Mouse (Mus musculus) heart, embryonic 15.5 days (tissue): ENCODE measurements around the gene Tmem240. TPM values are rescaled to one million over a fixed set of nuclear protein-coding genes. Genes with fewer than 3 reads are reported as not detected.

Experiments
- ATAC-seq: fragments of 200-750 bp; cut with Nextera tagmentation; replicated peaks from 2 replicates; pipeline ENCODE4 v1.8.0; 2017; ENCODE audit warnings: low read depth, moderate TSS enrichment; ENCODE audit not compliant: insufficient number of reproducible peaks, insufficient read depth, low FRiP score
- H3K27ac ChIP-seq: fragments of 300-500 bp; sonication (generic); 2 replicates; pipeline ENCODE4 v1.5.1; 2015; ENCODE audit warnings: mild to moderate bottlenecking, inconsistent platforms
- H3K27me3 ChIP-seq: fragments of 300-500 bp; sonication (generic); 2 replicates; pipeline ENCODE4 v1.6.1; 2015; ENCODE audit warnings: inconsistent platforms
- H3K36me3 ChIP-seq: fragments of 300-500 bp; sonication (generic); 2 replicates; pipeline ENCODE4 v1.6.1; 2015; ENCODE audit warnings: mild to moderate bottlenecking, inconsistent platforms
- H3K4me1 ChIP-seq: fragments of 300-500 bp; sonication (generic); replicated peaks from 2 replicates; pipeline ENCODE4 v1.6.1; 2015; ENCODE audit warnings: inconsistent platforms
- H3K4me2 ChIP-seq: fragments of 300-500 bp; sonication (generic); 2 replicates; pipeline ENCODE4 v1.6.1; 2015; ENCODE audit warnings: inconsistent platforms, mild to moderate bottlenecking, moderate library complexity
- H3K4me3 ChIP-seq: fragments of 300-500 bp; sonication (generic); 2 replicates; pipeline ENCODE4 v1.5.1; 2015; ENCODE audit warnings: mild to moderate bottlenecking, inconsistent platforms
- H3K9ac ChIP-seq: fragments of 300-500 bp; sonication (generic); 2 replicates; pipeline ENCODE4 v1.6.1; 2015; ENCODE audit warnings: mild to moderate bottlenecking, inconsistent platforms
- H3K9me3 ChIP-seq: fragments of 300-500 bp; sonication (generic); replicated peaks from 2 replicates; pipeline ENCODE4 v1.6.1; 2016; ENCODE audit warnings: inconsistent platforms
- WGBS: fragments of 180-500 bp; shearing (Covaris S2); methylation state at CpG from one replicate; pipeline ENCODE4 v1.1.7; 2015; ENCODE audit warnings: mixed read lengths; 5-methylcytosine and 5-hydroxymethylcytosine counted together
- polyA plus RNA-seq: library from polyadenylated mRNA; unstranded; fragments of >200 nt; fragmentation: Nextera tagmentation; extraction: Ambion mirVana; gene quantifications from 2 replicates; pipeline ENCODE4 v1.2.1, GENCODE M21; 2015

Gene Tmem240
- polyA plus RNA-seq, 1 experiment from 2014 or later: 0.53 TPM

DNA sequence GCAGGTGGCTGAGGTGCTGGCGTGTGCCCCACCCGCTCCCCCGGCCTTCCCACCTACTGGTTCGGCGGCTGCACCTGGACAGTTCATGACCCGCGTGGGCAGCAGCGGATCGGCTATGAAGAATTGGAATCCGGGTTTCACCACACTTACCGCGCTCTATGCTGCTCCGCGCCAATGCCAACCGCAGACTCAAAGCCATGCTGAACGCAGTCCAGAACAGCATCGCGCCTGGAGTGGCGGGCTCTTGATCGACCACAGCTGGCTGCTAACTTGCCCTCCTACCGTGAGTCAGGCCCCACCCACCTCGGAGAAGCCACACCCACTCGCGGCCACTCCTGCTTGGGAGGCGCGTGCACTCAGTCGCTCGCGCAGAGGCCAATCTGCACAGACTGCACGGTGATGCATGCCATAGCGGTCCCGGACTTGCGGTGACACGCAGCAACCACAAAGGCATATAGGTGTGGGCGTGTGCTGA is 39.7 kb downstream of the Tmem240 start, which contains the start of gene Vwa1:
Gene Vwa1, minus strand, starts transcription at position 419 of the 475 bp plus-strand sequence.
- Histone ChIP-seq H3K9me3 (no peaks in the 10 kb centered on the region), H3K36me3 (no peaks in the 10 kb centered on the region), H3K9ac (peak within 1 kb of the TSS; percentile 41), H3K4me3 (peak within 1 kb of the TSS; percentile 47), H3K4me1 (peaks cover 58% of the 10 kb centered on the region), H3K4me2 (peak within 1 kb of the TSS; percentile 81), H3K27ac (peak within 1 kb of the TSS; percentile 65), H3K27me3 (peaks cover 33% of the 10 kb centered on the region)
- under 1% methylated on average over 35 of the region's 35 CpGs for WGBS
- peak; percentile 70 for ATAC-seq

DNA sequence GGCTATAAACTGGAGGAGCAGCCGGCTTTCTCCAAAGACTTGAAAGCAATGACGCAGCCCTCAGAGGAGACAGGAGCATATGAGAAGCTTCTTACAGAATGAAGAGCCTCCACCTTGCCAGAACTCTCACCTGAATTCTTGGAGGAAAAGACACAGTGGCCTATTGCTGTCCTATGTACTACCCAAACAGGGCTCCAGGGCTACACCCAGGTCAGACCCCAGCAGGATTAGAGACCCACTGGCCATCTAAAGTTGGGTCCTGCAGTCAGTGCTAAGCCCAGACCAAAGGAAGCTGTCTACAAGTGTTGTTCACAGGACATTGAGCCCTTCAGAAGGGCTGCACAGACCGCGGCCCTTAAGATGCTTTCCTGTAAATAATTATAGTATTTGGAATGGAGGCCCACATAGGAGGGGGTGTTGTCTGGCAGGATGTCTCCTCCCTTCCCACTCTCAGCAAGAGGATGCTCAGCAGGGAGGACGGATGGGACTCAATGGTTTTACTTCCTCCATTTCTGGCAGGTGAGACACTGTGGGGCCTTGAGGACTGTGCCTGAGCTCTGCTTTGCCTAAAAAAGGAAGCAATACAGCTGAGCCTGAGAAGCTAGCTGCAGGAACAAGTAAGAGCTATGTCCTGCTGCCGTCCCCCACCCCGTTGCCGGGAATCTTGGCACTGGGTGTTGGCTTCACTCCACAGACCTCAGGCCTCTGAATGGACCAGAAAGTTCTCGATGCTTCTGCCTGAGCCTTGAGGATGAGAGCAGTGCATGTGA is 40.6 kb downstream of the Tmem240 start:
- Histone ChIP-seq H3K27me3 (peaks cover 33% of the 10 kb centered on the region), H3K27ac (peak overlapping the region; percentile 65), H3K36me3 (no peaks in the 10 kb centered on the region), H3K9me3 (no peaks in the 10 kb centered on the region), H3K9ac (peak overlapping the region; percentile 41; the same call in 1 of the 2 replicates), H3K4me2 (peak overlapping the region; percentile 81), H3K4me3 (peak overlapping the region; percentile 47), H3K4me1 (peaks cover 59% of the 10 kb centered on the region)
- WGBS: 28% methylated on average over 9 of the region's 9 CpGs
- ATAC-seq: peak; percentile 18; the same call in 1 of the 2 replicates

- peak overlapping the region; percentile 65 for H3K27ac ChIP-seq
- 52% methylated on average over 3 of the region's 3 CpGs for WGBS
- no peak overlapping the region for H3K4me2 ChIP-seq
- no peaks in the 10 kb centered on the region for H3K36me3 ChIP-seq
- H3K27me3 ChIP-seq: peaks cover 29% of the 10 kb centered on the region
- no peak overlapping the region for H3K9ac ChIP-seq
- no peak for ATAC-seq
- H3K9me3 ChIP-seq: no peaks in the 10 kb centered on the region
- peaks cover 57% of the 10 kb centered on the region for H3K4me1 ChIP-seq
- no peak overlapping the region for H3K4me3 ChIP-seq
Measured at GRCm38 (mm10) chr4:155775855-155776254, 41.3 kb downstream of the Tmem240 start.

GRCm38 (mm10) chr4:155776704-155777335 is 42.2 kb downstream of the Tmem240 start:
- no peak overlapping the region for H3K4me2 ChIP-seq
- peak overlapping the region; percentile 69 for H3K27ac ChIP-seq
- H3K4me1 ChIP-seq: peaks cover 60% of the 10 kb centered on the region
- no peak overlapping the region for H3K9ac ChIP-seq
- H3K4me3 ChIP-seq: no peak overlapping the region
- no peaks in the 10 kb centered on the region for H3K9me3 ChIP-seq
- ATAC-seq: no peak
- 42% methylated on average over 2 of the region's 2 CpGs for WGBS
- peaks cover 19% of the 10 kb centered on the region for H3K27me3 ChIP-seq
- no peaks in the 10 kb centered on the region for H3K36me3 ChIP-seq

DNA sequence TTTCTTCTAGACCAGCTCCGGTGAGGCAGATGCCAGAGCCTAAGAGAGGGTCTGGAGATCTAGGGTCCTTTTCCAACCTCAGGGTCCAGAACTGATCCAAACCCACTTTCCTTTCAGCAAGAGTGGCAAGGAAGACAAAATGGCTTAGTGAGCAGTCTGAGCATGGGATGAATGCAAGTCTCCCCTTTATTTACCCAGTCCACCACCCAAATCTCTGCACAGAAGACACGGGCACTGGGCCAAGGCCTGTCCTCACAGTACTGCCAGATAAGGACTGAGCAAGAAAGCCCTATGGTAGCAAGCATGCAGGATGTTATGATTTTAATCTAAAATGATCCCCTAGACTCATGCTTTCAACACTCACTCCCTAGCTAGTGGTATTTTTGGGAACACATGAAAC is 43.2 kb downstream of the Tmem240 start:
- peaks cover 9% of the 10 kb centered on the region for H3K27me3 ChIP-seq
- ATAC-seq: no peak
- H3K4me1 ChIP-seq: peaks cover 60% of the 10 kb centered on the region
- H3K9me3 ChIP-seq: no peaks in the 10 kb centered on the region
- H3K36me3 ChIP-seq: no peaks in the 10 kb centered on the region
- no peak overlapping the region for H3K4me2 ChIP-seq
- 52% methylated on average over 2 of the region's 2 CpGs for WGBS
- peak overlapping the region; percentile 47 for H3K27ac ChIP-seq
- no peak overlapping the region for H3K4me3 ChIP-seq
- no peak overlapping the region for H3K9ac ChIP-seq

GRCm38 (mm10) chr4:155779498-155779897 is 44.9 kb downstream of the Tmem240 start:
- Histone ChIP-seq H3K4me3 (no peak overlapping the region), H3K27me3 (no peaks in the 10 kb centered on the region), H3K4me1 (peaks cover 57% of the 10 kb centered on the region), H3K36me3 (no peaks in the 10 kb centered on the region), H3K4me2 (no peak overlapping the region), H3K27ac (no peak overlapping the region), H3K9ac (no peak overlapping the region), H3K9me3 (no peaks in the 10 kb centered on the region)
- no peak for ATAC-seq
- WGBS: 86% methylated on average over 4 of the region's 4 CpGs

GRCm38 (mm10) chr4:155780895-155781294 is 46.3 kb downstream of the Tmem240 start:
- H3K9ac ChIP-seq: no peak overlapping the region
- 29% methylated on average over 6 of the region's 6 CpGs for WGBS
- ATAC-seq: no peak

DNA sequence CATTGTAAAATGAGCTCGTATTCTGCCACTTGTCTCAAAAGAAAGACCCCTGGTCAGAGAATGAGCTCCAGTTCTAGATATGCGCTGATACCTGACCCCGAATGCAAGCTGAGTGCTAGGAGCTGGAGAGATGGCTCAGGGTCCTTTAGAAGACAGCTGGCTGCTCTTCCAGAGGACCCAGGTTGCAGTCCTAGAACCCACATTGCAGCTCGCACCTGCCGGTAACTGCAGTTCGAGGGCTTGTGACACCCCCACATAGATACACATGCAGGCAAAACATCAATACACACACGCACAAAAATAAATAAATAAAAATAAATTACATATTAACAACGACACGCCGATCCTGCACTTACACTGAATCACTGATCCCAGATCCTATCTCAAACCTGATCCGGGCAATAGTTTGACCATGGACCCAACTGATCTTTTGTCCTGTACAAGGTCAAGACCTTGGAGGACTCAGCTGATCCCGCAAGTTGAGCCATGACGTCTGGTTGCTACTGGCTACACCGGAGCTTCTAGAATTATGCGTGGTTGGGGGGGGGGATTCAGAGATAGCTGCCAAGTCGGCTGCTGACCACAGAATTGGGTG is 49.0 kb downstream of the Tmem240 start:
- 29% methylated on average over 16 of the region's 16 CpGs for WGBS

More at GRCm38 (mm10) chr4:155780895-155781294, 46.3 kb downstream of the Tmem240 start:
- no peaks in the 10 kb centered on the region for H3K9me3 ChIP-seq
- H3K36me3 ChIP-seq: no peaks in the 10 kb centered on the region
- no peak overlapping the region for H3K4me3 ChIP-seq
- H3K27ac ChIP-seq: peak overlapping the region; percentile 50
- no peaks in the 10 kb centered on the region for H3K27me3 ChIP-seq
- H3K4me1 ChIP-seq: peaks cover 54% of the 10 kb centered on the region
- no peak overlapping the region for H3K4me2 ChIP-seq

DNA sequence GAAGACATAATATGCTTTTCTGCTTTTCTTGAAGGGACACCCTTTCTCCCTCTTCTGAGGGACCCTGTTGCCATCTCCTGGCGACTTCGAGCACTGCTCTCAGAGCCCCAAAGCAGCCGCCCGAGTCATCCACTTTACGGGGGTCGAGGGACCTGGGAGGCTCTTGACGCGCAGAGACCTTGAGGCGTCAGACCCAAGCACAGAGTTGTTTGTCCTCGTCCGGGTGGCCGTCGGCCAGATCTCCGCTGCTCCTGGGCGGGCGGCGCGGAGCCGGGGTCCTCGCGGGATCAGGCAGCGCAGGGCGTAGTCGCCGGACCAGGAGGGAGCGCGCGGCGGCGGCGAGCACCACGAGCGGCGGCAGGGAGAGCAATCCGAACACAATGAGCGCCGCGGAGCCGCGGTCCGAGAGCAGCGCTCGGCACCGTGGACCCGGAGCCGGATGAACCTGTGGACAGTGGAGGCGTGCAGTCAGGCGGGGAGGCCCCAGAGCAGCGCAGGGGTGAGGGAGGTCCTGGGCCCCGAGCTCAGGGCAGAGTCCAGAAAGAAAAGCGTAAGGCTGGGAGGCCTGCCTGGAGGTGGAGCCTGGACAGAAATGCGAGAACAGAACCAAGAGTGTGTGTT is 49.6 kb downstream of the Tmem240 start:
- H3K4me1 ChIP-seq: peaks cover 32% of the 10 kb centered on the region
- ATAC-seq: peak; percentile 69
- no peaks in the 10 kb centered on the region for H3K9me3 ChIP-seq
- H3K27me3 ChIP-seq: no peaks in the 10 kb centered on the region
- peak overlapping the region; percentile 91 for H3K4me2 ChIP-seq
- under 1% methylated on average over 52 of the region's 52 CpGs for WGBS
- peak overlapping the region; percentile 89 for H3K27ac ChIP-seq
- peak overlapping the region; percentile 75 for H3K9ac ChIP-seq
- peak overlapping the region; percentile 65 for H3K4me3 ChIP-seq
- H3K36me3 ChIP-seq: no peaks in the 10 kb centered on the region

More for the DNA sequence above, 49.0 kb downstream of the Tmem240 start:
- peaks cover 36% of the 10 kb centered on the region for H3K4me1 ChIP-seq
- H3K9me3 ChIP-seq: no peaks in the 10 kb centered on the region
- peak overlapping the region; percentile 89 for H3K27ac ChIP-seq
- peak overlapping the region; percentile 91 for H3K4me2 ChIP-seq
- H3K4me3 ChIP-seq: peak overlapping the region; percentile 65
- ATAC-seq: peak; percentile 13; the same call in 1 of the 2 replicates
- H3K27me3 ChIP-seq: no peaks in the 10 kb centered on the region
- H3K36me3 ChIP-seq: no peaks in the 10 kb centered on the region
- H3K9ac ChIP-seq: peak overlapping the region; percentile 75

- no peaks in the 10 kb centered on the region for H3K27me3 ChIP-seq
- no peak for ATAC-seq
- H3K27ac ChIP-seq: peak overlapping the region; percentile 24; the same call in 1 of the 2 replicates
- H3K4me1 ChIP-seq: peaks cover 27% of the 10 kb centered on the region
- 0 out of 2 replicates have a peak overlapping the region, but pooled peaks have one; percentile 9 for H3K9ac ChIP-seq
- peak overlapping the region; percentile 24 for H3K4me3 ChIP-seq
- H3K4me2 ChIP-seq: peak overlapping the region; percentile 31
- no peaks in the 10 kb centered on the region for H3K9me3 ChIP-seq
- no peaks in the 10 kb centered on the region for H3K36me3 ChIP-seq
- WGBS: 67% methylated on average over 10 of the region's 10 CpGs
Measured at GRCm38 (mm10) chr4:155785246-155785645, 50.6 kb downstream of the Tmem240 start.

GRCm38 (mm10) chr4:155785819-155786218 is 51.2 kb downstream of the Tmem240 start, which contains the start of gene Tmem88b:
Gene Tmem88b (minus strand): TSS chr4:155785874.
- peaks cover 23% of the 10 kb centered on the region for H3K4me1 ChIP-seq
- peak within 1 kb of the TSS; percentile 75; the same call in 1 of the 2 replicates for H3K9ac ChIP-seq
- H3K4me3 ChIP-seq: peak within 1 kb of the TSS; percentile 65
- no peaks in the 10 kb centered on the region for H3K27me3 ChIP-seq
- no peaks in the 10 kb centered on the region for H3K36me3 ChIP-seq
- no peaks in the 10 kb centered on the region for H3K9me3 ChIP-seq
- H3K27ac ChIP-seq: peak within 1 kb of the TSS; percentile 89
- 49% methylated on average over 5 of the region's 5 CpGs for WGBS
- peak within 1 kb of the TSS; percentile 91 for H3K4me2 ChIP-seq
- ATAC-seq: no peak
